Mouse (Mus musculus) heart, postnatal 0 days (tissue): ENCODE data around the gene Gm8265.
"Not testable (repeated sequence)": the region's sequence is repeated elsewhere in the genome, so short reads cannot be mapped to it uniquely, and the experiment has no call there.

Source experiments
- CTCF ChIP-seq: IDR thresholded peaks from 2 replicates; pipeline ENCODE4 v1.5.1; 2016; ENCODE audit warnings: antibody characterized with exemption, control low read depth, low read depth
- EP300 ChIP-seq: IDR thresholded peaks from 2 replicates; pipeline ENCODE4 v1.6.1; 2016; ENCODE audit warnings: antibody characterized with exemption, low read depth

DNA sequence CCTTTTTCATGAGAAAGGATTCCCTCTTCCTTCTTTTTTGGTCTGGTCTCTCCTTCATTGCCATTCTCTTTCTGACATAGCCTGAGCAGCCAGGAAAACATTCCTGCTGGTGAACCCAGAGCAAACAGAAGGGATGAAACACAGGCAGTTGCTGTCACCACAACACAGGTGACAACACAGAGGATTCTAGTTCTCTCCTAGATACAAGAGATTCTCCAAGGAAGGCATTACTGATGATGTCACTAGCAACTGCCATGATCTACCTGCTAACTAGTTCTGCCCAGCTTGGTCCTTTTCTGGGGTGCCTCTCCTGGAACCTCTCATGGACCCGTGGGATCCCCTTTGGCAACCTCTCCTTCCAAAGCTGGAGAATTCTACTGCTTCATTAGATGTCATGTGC is at the start of gene Gm8265:
- TF ChIP-seq EP300, CTCF: not testable (repeated sequence)
